Mouse (Mus musculus): ENCODE data around the gene Bcat2. TPM values are rescaled to one million over a fixed set of nuclear protein-coding genes. Genes with fewer than 3 reads are reported as not detected.

The Bcat2 gene
- polyA plus RNA-seq, 2 experiments, result 60.4 to 67.6 TPM

- no peak overlapping the region for H3K4me3 ChIP-seq (replicated peaks; ENCODE audit: low read length)
- DNase-seq (ENCODE audit: low spot score) (no peak), ATAC-seq (ENCODE audit: low FRiP score, low read depth) (no peak)
- H3K4me1 ChIP-seq (ENCODE audit: control insufficient read depth, insufficient read depth, low read length), result no peaks in the 10 kb centered on the region
- H3K4me2 ChIP-seq (replicated peaks; ENCODE audit: low read depth, low read length, severe bottlenecking), result no peak overlapping the region
- no peaks in the 10 kb centered on the region for H3K27me3 ChIP-seq (ENCODE audit: control insufficient read depth, insufficient read depth, low read length)
- H3K27ac ChIP-seq (replicated peaks; ENCODE audit: low read depth, low read length), result no peak overlapping the region
- H3K9me3 ChIP-seq (ENCODE audit: control insufficient read depth, low read length), result no peaks in the 10 kb centered on the region
- 59% methylated on average over 3 of the region's 3 CpGs for WGBS
- no peak for TF ChIP-seq POLR2A (IDR thresholded peaks at IDR 0.05; ENCODE audit: borderline replicate concordance, extremely low read depth, insufficient read depth, insufficient read length)
- H3K9ac ChIP-seq (ENCODE audit: low read depth, low read length, severe bottlenecking), result no peak overlapping the region
- peaks cover 13% of the 10 kb centered on the region for H3K36me3 ChIP-seq (ENCODE audit: control insufficient read depth, insufficient read depth, low read length)
Measured at GRCm38 (mm10) chr7:45590874-45591273, 20.9 kb downstream of the Bcat2 start.

GRCm38 (mm10) chr7:45591880-45592279 lies 21.9 kb downstream of the Bcat2 start:
- ATAC-seq (ENCODE audit: low FRiP score, low read depth), result no peak
- H3K36me3 ChIP-seq (ENCODE audit: control insufficient read depth, insufficient read depth, low read length), result peaks cover 10% of the 10 kb centered on the region
- H3K4me1 ChIP-seq (ENCODE audit: control insufficient read depth, insufficient read depth, low read length), result no peaks in the 10 kb centered on the region
- no peak for TF ChIP-seq POLR2A (IDR thresholded peaks at IDR 0.05; ENCODE audit: borderline replicate concordance, extremely low read depth, insufficient read depth, insufficient read length)
- H3K4me2 ChIP-seq (replicated peaks; ENCODE audit: low read depth, low read length, severe bottlenecking), result no peak overlapping the region
- H3K27me3 ChIP-seq (ENCODE audit: control insufficient read depth, insufficient read depth, low read length), result no peaks in the 10 kb centered on the region
- no peak overlapping the region for H3K27ac ChIP-seq (replicated peaks; ENCODE audit: low read depth, low read length)
- DNase-seq (ENCODE audit: low spot score), result no peak
- H3K4me3 ChIP-seq (replicated peaks; ENCODE audit: low read length), result no peak overlapping the region
- no peaks in the 10 kb centered on the region for H3K9me3 ChIP-seq (ENCODE audit: control insufficient read depth, low read length)
- 78% methylated on average over 7 of the region's 7 CpGs for WGBS
- H3K9ac ChIP-seq (ENCODE audit: low read depth, low read length, severe bottlenecking), result no peak overlapping the region

- no peak for ATAC-seq (ENCODE audit: low FRiP score, low read depth)
Measured at GRCm38 (mm10) chr7:45593118-45593815, 23.3 kb downstream of the Bcat2 start.

GRCm38 (mm10) chr7:45595176-45595575 lies 25.2 kb downstream of the Bcat2 start:
- Histone ChIP-seq H3K27me3 (ENCODE audit: control insufficient read depth, insufficient read depth, low read length) (no peaks in the 10 kb centered on the region), H3K36me3 (ENCODE audit: control insufficient read depth, insufficient read depth, low read length) (no peaks in the 10 kb centered on the region)
- WGBS, result 63% methylated on average over 4 of the region's 4 CpGs

More at GRCm38 (mm10) chr7:45593118-45593815, 23.3 kb downstream of the Bcat2 start:
- H3K4me1 ChIP-seq (ENCODE audit: control insufficient read depth, insufficient read depth, low read length), result no peaks in the 10 kb centered on the region
- no peak for TF ChIP-seq POLR2A (IDR thresholded peaks at IDR 0.05; ENCODE audit: borderline replicate concordance, extremely low read depth, insufficient read depth, insufficient read length)
- H3K36me3 ChIP-seq (ENCODE audit: control insufficient read depth, insufficient read depth, low read length), result peaks cover under 1% of the 10 kb centered on the region; the same call in 1 of the 2 replicates
- no peaks in the 10 kb centered on the region for H3K27me3 ChIP-seq (ENCODE audit: control insufficient read depth, insufficient read depth, low read length)
- H3K4me2 ChIP-seq (replicated peaks; ENCODE audit: low read depth, low read length, severe bottlenecking), result no peak overlapping the region
- 18% methylated on average over 10 of the region's 10 CpGs for WGBS
- peak; percentile 34 for DNase-seq (ENCODE audit: low spot score)
- H3K9me3 ChIP-seq (ENCODE audit: control insufficient read depth, low read length), result no peaks in the 10 kb centered on the region
- H3K27ac ChIP-seq (replicated peaks; ENCODE audit: low read depth, low read length), result no peak overlapping the region
- no peak overlapping the region for H3K4me3 ChIP-seq (replicated peaks; ENCODE audit: low read length)
- H3K9ac ChIP-seq (ENCODE audit: low read depth, low read length, severe bottlenecking), result no peak overlapping the region

GRCm38 (mm10) chr7:45596107-45596506 lies 26.2 kb downstream of the Bcat2 start:
- Histone ChIP-seq H3K4me3 (replicated peaks; ENCODE audit: low read length) (no peak overlapping the region), H3K4me1 (ENCODE audit: control insufficient read depth, insufficient read depth, low read length) (peaks cover 3% of the 10 kb centered on the region; the same call in 1 of the 2 replicates), H3K9me3 (ENCODE audit: control insufficient read depth, low read length) (no peaks in the 10 kb centered on the region), H3K27ac (replicated peaks; ENCODE audit: low read depth, low read length) (no peak overlapping the region), H3K4me2 (replicated peaks; ENCODE audit: low read depth, low read length, severe bottlenecking) (no peak overlapping the region), H3K36me3 (ENCODE audit: control insufficient read depth, insufficient read depth, low read length) (no peaks in the 10 kb centered on the region), H3K27me3 (ENCODE audit: control insufficient read depth, insufficient read depth, low read length) (no peaks in the 10 kb centered on the region), H3K9ac (ENCODE audit: low read depth, low read length, severe bottlenecking) (no peak overlapping the region)
- ATAC-seq (ENCODE audit: low FRiP score, low read depth), result no peak
- no peak for DNase-seq (ENCODE audit: low spot score)
- no peak for TF ChIP-seq POLR2A (IDR thresholded peaks at IDR 0.05; ENCODE audit: borderline replicate concordance, extremely low read depth, insufficient read depth, insufficient read length)
- 68% methylated on average over 1 of the region's 1 CpGs for WGBS

More at GRCm38 (mm10) chr7:45595176-45595575, 25.2 kb downstream of the Bcat2 start:
- Histone ChIP-seq H3K4me2 (replicated peaks; ENCODE audit: low read depth, low read length, severe bottlenecking) (no peak overlapping the region), H3K4me1 (ENCODE audit: control insufficient read depth, insufficient read depth, low read length) (peaks cover 3% of the 10 kb centered on the region; the same call in 1 of the 2 replicates), H3K4me3 (replicated peaks; ENCODE audit: low read length) (no peak overlapping the region), H3K9me3 (ENCODE audit: control insufficient read depth, low read length) (no peaks in the 10 kb centered on the region), H3K27ac (replicated peaks; ENCODE audit: low read depth, low read length) (no peak overlapping the region), H3K9ac (ENCODE audit: low read depth, low read length, severe bottlenecking) (no peak overlapping the region)
- DNase-seq (ENCODE audit: low spot score) (no peak), ATAC-seq (ENCODE audit: low FRiP score, low read depth) (no peak)
- no peak for TF ChIP-seq POLR2A (IDR thresholded peaks at IDR 0.05; ENCODE audit: borderline replicate concordance, extremely low read depth, insufficient read depth, insufficient read length)

All from limb, embryonic 14.5 days (tissue).